Mouse (Mus musculus): ENCODE results near the gene Serpina3b.

Serpina3b gene

GRCm38 (mm10) chr12:104175636-104176035 is 47.8 kb downstream of the Serpina3b start:
- peak; percentile 10 for DNase-seq (ENCODE audit: low spot score)

- DNase-seq (ENCODE audit: low spot score), result no peak
Measured at GRCm38 (mm10) chr12:104178577-104178976, 50.8 kb downstream of the Serpina3b start.

- no peak for DNase-seq (ENCODE audit: low spot score)
Measured at GRCm38 (mm10) chr12:104178987-104179386, 51.2 kb downstream of the Serpina3b start.

- no peak for DNase-seq (ENCODE audit: low spot score)
Measured at GRCm38 (mm10) chr12:104185046-104185445, 57.2 kb downstream of the Serpina3b start.

GRCm38 (mm10) chr12:104186041-104186581 is 58.3 kb downstream of the Serpina3b start:
- DNase-seq (ENCODE audit: low spot score), result no peak

Data from embryo, embryonic 10 days (tissue).